Mouse (Mus musculus) adrenal gland, adult 8-10 months (tissue): ENCODE measurements around the gene 2810459M11Rik. TPM values are rescaled to one million over a fixed set of nuclear protein-coding genes. Genes with fewer than 3 reads are reported as not detected.

ENCODE experiments used
- DNase-seq: peaks from one replicate; pipeline ENCODE4 v3.0.0; 2022
- total RNA-seq, 4 experiments: library from RNA; stranded (reverse); gene quantifications; 2 replicates each; pipeline ENCODE4 v1.2.4; 2022

2810459M11Rik gene
- total RNA-seq, 4 experiments from 2014 or later, result 0.18 to 1.0 (median 0.29) TPM

- no peak for DNase-seq
Measured at GRCm38 (mm10) chr1:86053198-86053921, 7.7 kb downstream of the 2810459M11Rik start.

- no peak for DNase-seq
Measured at GRCm38 (mm10) chr1:86054943-86055342, 9.3 kb downstream of the 2810459M11Rik start.

GRCm38 (mm10) chr1:86056284-86056683, 10.6 kb downstream of the 2810459M11Rik start:
- no peak for DNase-seq

- DNase-seq, result peak; percentile 86
Measured at GRCm38 (mm10) chr1:86058856-86059769, 13.4 kb downstream of the 2810459M11Rik start.

GRCm38 (mm10) chr1:86062523-86062922, 16.9 kb downstream of the 2810459M11Rik start:
- DNase-seq, result no peak

GRCm38 (mm10) chr1:86064271-86064991, 18.8 kb downstream of the 2810459M11Rik start, which contains the start of gene Psmd1:
Gene Psmd1 (plus strand): TSS chr1:86064387.
- peak; percentile 82 for DNase-seq

- DNase-seq, result no peak
Measured at GRCm38 (mm10) chr1:86076565-86076964, 30.9 kb downstream of the 2810459M11Rik start.

- peak; percentile 5 for DNase-seq
Measured at GRCm38 (mm10) chr1:86094413-86094812, 48.8 kb downstream of the 2810459M11Rik start.

- DNase-seq, result no peak
Measured at GRCm38 (mm10) chr1:86105054-86105453, 59.4 kb downstream of the 2810459M11Rik start.

Other genes starting within 250 kb of the 2810459M11Rik start
- gene Itm2c, start 151.6 kb upstream of the 2810459M11Rik start, total RNA-seq, result 100 to 1,000 TPM; 674 to 963 (median 811) TPM
- 1 to 10 TPM in 1 of 4 experiments, under 1 TPM in 1, not detected in 2; 0.30 to 1.3 TPM for gene 4933407L21Rik, start 117.4 kb upstream of the 2810459M11Rik start, total RNA-seq
- gene Gpr55, start 84.9 kb upstream of the 2810459M11Rik start, total RNA-seq, result 1 to 10 TPM; 3.1 to 7.8 (median 5.1) TPM
- gene Spata3, start 29.0 kb upstream of the 2810459M11Rik start, total RNA-seq, result not detected
- gene Psmd1, start 18.5 kb downstream of the 2810459M11Rik start, total RNA-seq, result 100 to 1,000 TPM; 114 to 128 (median 117) TPM
- gene Htr2b, start 66.1 kb downstream of the 2810459M11Rik start, total RNA-seq, result under 1 TPM in 3 of 4 experiments, not detected in 1; 0.17 to 0.56 (median 0.37) TPM
- 1 to 10 TPM in 3 of 4 experiments, not detected in 1; 1.9 to 4.2 (median 2.3) TPM for gene Gm21972, start 87.8 kb downstream of the 2810459M11Rik start, total RNA-seq
- 10 to 100 TPM; 10.2 to 26.0 (median 13.8) TPM for gene Armc9, start 108.9 kb downstream of the 2810459M11Rik start, total RNA-seq